Mouse (Mus musculus) cerebellum, adult 11-12 months (tissue): ENCODE measurements around the gene Vmn2r71.

Source experiments
- DNase-seq: peaks from one replicate; pipeline ENCODE4 v3.0.0; 2022

The Vmn2r71 gene

GRCm38 (mm10) chr7:85562787-85563186, at the start of gene Vmn2r71:
Vmn2r71 (plus strand) TSS chr7:85563087.
- no peak for DNase-seq

GRCm38 (mm10) chr7:85542108-85542507, 20.8 kb upstream of the Vmn2r71 start:
- no peak for DNase-seq

- no peak for DNase-seq
Observed at GRCm38 (mm10) chr7:85543118-85543517, 19.8 kb upstream of the Vmn2r71 start.

- no peak for DNase-seq
Observed at GRCm38 (mm10) chr7:85569092-85569491, 6.2 kb downstream of the Vmn2r71 start, which contains the start of gene Vmn2r70. Vmn2r70 (minus strand) TSS chr7:85569192.
